Mouse (Mus musculus): Measurements from ENCODE around the gene Dlst. TPM values are rescaled to one million over a fixed set of nuclear protein-coding genes. Genes with fewer than 3 reads are reported as not detected.

Dlst gene
- polyA plus RNA-seq, 1 experiment from 2014 or later = 123 TPM

GRCm38 (mm10) chr12:85178294-85178693 is 67.7 kb downstream of the Dlst start:
- Histone ChIP-seq H3K4me3 (replicated peaks; ENCODE audit: low read depth, low read length) (no peak overlapping the region), H3K9ac (ENCODE audit: low read depth, low read length) (no peak overlapping the region), H3K4me1 (replicated peaks; ENCODE audit: insufficient read depth, low read length) (peaks cover 31% of the 10 kb centered on the region), H3K27me3 (ENCODE audit: insufficient read depth, low read length) (no peaks in the 10 kb centered on the region; the same call in 1 of the 2 replicates), H3K27ac (no peak overlapping the region), H3K4me2 (ENCODE audit: low read length) (no peak overlapping the region), H3K36me3 (ENCODE audit: insufficient read depth, low read length) (no peaks in the 10 kb centered on the region), H3K9me3 (replicated peaks; ENCODE audit: low read length) (no peaks in the 10 kb centered on the region)
- no peak for ATAC-seq (replicated peaks; ENCODE audit: low FRiP score, low read depth)
- WGBS = 68% methylated on average over 2 of the region's 2 CpGs
- TF ChIP-seq CTCF (IDR thresholded peaks at IDR 0.05; ENCODE audit: low read depth) = no peak
- DNase-seq (ENCODE audit: low spot score) = no peak

GRCm38 (mm10) chr12:85181475-85182344 is 71.1 kb downstream of the Dlst start:
- Histone ChIP-seq H3K27me3 (ENCODE audit: insufficient read depth, low read length) (no peaks in the 10 kb centered on the region; the same call in 1 of the 2 replicates), H3K4me2 (ENCODE audit: low read length) (0 out of 2 replicates have a peak overlapping the region, but pooled peaks have one; percentile 1), H3K4me1 (replicated peaks; ENCODE audit: insufficient read depth, low read length) (peaks cover 21% of the 10 kb centered on the region), H3K9me3 (replicated peaks; ENCODE audit: low read length) (no peaks in the 10 kb centered on the region), H3K36me3 (ENCODE audit: insufficient read depth, low read length) (no peaks in the 10 kb centered on the region), H3K27ac (no peak overlapping the region), H3K4me3 (replicated peaks; ENCODE audit: low read depth, low read length) (no peak overlapping the region), H3K9ac (ENCODE audit: low read depth, low read length) (no peak overlapping the region)
- WGBS = 29% methylated on average over 14 of the region's 17 CpGs
- no peak for DNase-seq (ENCODE audit: low spot score)
- TF ChIP-seq CTCF (IDR thresholded peaks at IDR 0.05; ENCODE audit: low read depth) = no peak
- ATAC-seq (replicated peaks; ENCODE audit: low FRiP score, low read depth) = no peak

- no peak overlapping the region for H3K4me3 ChIP-seq (replicated peaks; ENCODE audit: low read depth, low read length)
- no peak for TF ChIP-seq CTCF (IDR thresholded peaks at IDR 0.05; ENCODE audit: low read depth)
- ATAC-seq (replicated peaks; ENCODE audit: low FRiP score, low read depth) (no peak), DNase-seq (ENCODE audit: low spot score) (peak; percentile 36)
- 9% methylated on average over 8 of the region's 8 CpGs for WGBS
- H3K27me3 ChIP-seq (ENCODE audit: insufficient read depth, low read length) = no peaks in the 10 kb centered on the region; the same call in 1 of the 2 replicates
- no peak overlapping the region for H3K27ac ChIP-seq
- H3K9ac ChIP-seq (ENCODE audit: low read depth, low read length) = no peak overlapping the region
- no peaks in the 10 kb centered on the region for H3K36me3 ChIP-seq (ENCODE audit: insufficient read depth, low read length)
- H3K4me2 ChIP-seq (ENCODE audit: low read length) = 0 out of 2 replicates have a peak overlapping the region, but pooled peaks have one; percentile 1
- H3K4me1 ChIP-seq (replicated peaks; ENCODE audit: insufficient read depth, low read length) = peaks cover 15% of the 10 kb centered on the region; the same call in 1 of the 2 replicates
- no peaks in the 10 kb centered on the region for H3K9me3 ChIP-seq (replicated peaks; ENCODE audit: low read length)
Observed at GRCm38 (mm10) chr12:85182345-85182643, 71.7 kb downstream of the Dlst start.

GRCm38 (mm10) chr12:85182898-85183297 is 72.3 kb downstream of the Dlst start:
- no peak overlapping the region for H3K4me2 ChIP-seq (ENCODE audit: low read length)
- WGBS = 59% methylated on average over 5 of the region's 5 CpGs
- TF ChIP-seq CTCF (IDR thresholded peaks at IDR 0.05; ENCODE audit: low read depth) = no peak

GRCm38 (mm10) chr12:85184118-85184517 is 73.5 kb downstream of the Dlst start:
- Histone ChIP-seq H3K36me3 (ENCODE audit: insufficient read depth, low read length) (no peaks in the 10 kb centered on the region), H3K27me3 (ENCODE audit: insufficient read depth, low read length) (no peaks in the 10 kb centered on the region), H3K27ac (no peak overlapping the region), H3K9me3 (replicated peaks; ENCODE audit: low read length) (no peaks in the 10 kb centered on the region), H3K9ac (ENCODE audit: low read depth, low read length) (no peak overlapping the region), H3K4me1 (replicated peaks; ENCODE audit: insufficient read depth, low read length) (peaks cover 12% of the 10 kb centered on the region; the same call in 1 of the 2 replicates), H3K4me2 (ENCODE audit: low read length) (no peak overlapping the region), H3K4me3 (replicated peaks; ENCODE audit: low read depth, low read length) (no peak overlapping the region)
- ATAC-seq (replicated peaks; ENCODE audit: low FRiP score, low read depth) = no peak
- WGBS = 44% methylated on average over 5 of the region's 5 CpGs
- no peak for DNase-seq (ENCODE audit: low spot score)
- TF ChIP-seq CTCF (IDR thresholded peaks at IDR 0.05; ENCODE audit: low read depth) = no peak

More at GRCm38 (mm10) chr12:85182898-85183297, 72.3 kb downstream of the Dlst start:
- no peak for DNase-seq (ENCODE audit: low spot score)
- H3K4me1 ChIP-seq (replicated peaks; ENCODE audit: insufficient read depth, low read length) = peaks cover 12% of the 10 kb centered on the region; the same call in 1 of the 2 replicates
- H3K4me3 ChIP-seq (replicated peaks; ENCODE audit: low read depth, low read length) = no peak overlapping the region
- no peaks in the 10 kb centered on the region for H3K27me3 ChIP-seq (ENCODE audit: insufficient read depth, low read length)
- no peak overlapping the region for H3K27ac ChIP-seq
- no peaks in the 10 kb centered on the region for H3K36me3 ChIP-seq (ENCODE audit: insufficient read depth, low read length)
- H3K9me3 ChIP-seq (replicated peaks; ENCODE audit: low read length) = no peaks in the 10 kb centered on the region
- ATAC-seq (replicated peaks; ENCODE audit: low FRiP score, low read depth) = no peak
- no peak overlapping the region for H3K9ac ChIP-seq (ENCODE audit: low read depth, low read length)

Other genes with a start within 250 kb of the Dlst start
- gene Ltbp2, start 234.3 kb upstream of the Dlst start, polyA plus RNA-seq (2015; fragmentation: Nextera tagmentation; extraction: Ambion mirVana) = 0.14 and 0.64 TPM in 2 replicates
- gene Fcf1, start 139.9 kb upstream of the Dlst start, polyA plus RNA-seq (2015; fragmentation: Nextera tagmentation; extraction: Ambion mirVana) = 137 and 143 TPM in 2 replicates
- 8.8 and 9.8 TPM in 2 replicates for gene Arel1, start 139.9 kb upstream of the Dlst start, polyA plus RNA-seq (2015; fragmentation: Nextera tagmentation; extraction: Ambion mirVana)
- gene Ylpm1, start 114.5 kb upstream of the Dlst start, polyA plus RNA-seq (2015; fragmentation: Nextera tagmentation; extraction: Ambion mirVana) = 19.5 and 19.7 TPM in 2 replicates
- 3.0 and 3.3 TPM in 2 replicates for gene Prox2, start 74 bp upstream of the Dlst start, polyA plus RNA-seq (2015; fragmentation: Nextera tagmentation; extraction: Ambion mirVana)
- gene Rps6kl1, start 40.4 kb downstream of the Dlst start, polyA plus RNA-seq (2015; fragmentation: Nextera tagmentation; extraction: Ambion mirVana) = 0.87 and 1.1 TPM in 2 replicates
- 5.6 and 6.1 TPM in 2 replicates for gene Pgf, start 67.0 kb downstream of the Dlst start, polyA plus RNA-seq (2015; fragmentation: Nextera tagmentation; extraction: Ambion mirVana)
- gene Eif2b2, start 108.6 kb downstream of the Dlst start, polyA plus RNA-seq (2015; fragmentation: Nextera tagmentation; extraction: Ambion mirVana) = 76.0 and 82.0 TPM in 2 replicates
- gene Mlh3, start 159.8 kb downstream of the Dlst start, polyA plus RNA-seq (2015; fragmentation: Nextera tagmentation; extraction: Ambion mirVana) = 7.1 and 7.3 TPM in 2 replicates
- 79.6 and 87.7 TPM in 2 replicates for gene Acyp1, start 177.6 kb downstream of the Dlst start, polyA plus RNA-seq (2015; fragmentation: Nextera tagmentation; extraction: Ambion mirVana)
- 3.5 TPM in 2 replicates for gene Zc2hc1c, start 177.8 kb downstream of the Dlst start, polyA plus RNA-seq (2015; fragmentation: Nextera tagmentation; extraction: Ambion mirVana)
- 15.5 and 16.4 TPM in 2 replicates for gene Nek9, start 228.5 kb downstream of the Dlst start, polyA plus RNA-seq (2015; fragmentation: Nextera tagmentation; extraction: Ambion mirVana)